Mouse (Mus musculus) myocyte (in vitro differentiated cells): Measurements from ENCODE around the gene Tjp3.

Experiments
- CEBPB ChIP-seq: IDR thresholded peaks from 2 replicates; pipeline ENCODE4 v1.6.1; 2011; ENCODE audit warnings: mild to moderate bottlenecking, moderate library complexity; ENCODE audit not compliant: poor library complexity, insufficient read depth, severe bottlenecking
- E2F4 ChIP-seq: IDR thresholded peaks from one replicate; pipeline ENCODE4 v1.6.1; 2011; ENCODE audit warnings: mild to moderate bottlenecking, control low read depth, moderate library complexity; ENCODE audit not compliant: insufficient read depth
- MAX ChIP-seq: IDR thresholded peaks from one replicate; pipeline ENCODE4 v1.6.1; 2011; ENCODE audit warnings: low read depth, mild to moderate bottlenecking, control low read depth
- MYOD1 ChIP-seq, 3 experiments: IDR thresholded peaks; one replicate each; pipeline ENCODE4 v1.6.1; 2011; ENCODE audit warnings: control low read depth in 2 of 3, low read depth in 2 of 3, mild to moderate bottlenecking in 2 of 3, moderate library complexity in 1 of 3; ENCODE audit not compliant: insufficient read length in 2 of 3, control insufficient read depth in 1 of 3
- MYOG ChIP-seq, 3 experiments: IDR thresholded peaks; one replicate each; pipeline ENCODE4 v1.6.1; 2011; ENCODE audit warnings: control low read depth in 2 of 3, low read depth in 2 of 3, mild to moderate bottlenecking in 2 of 3; ENCODE audit not compliant: insufficient read length in 2 of 3, control insufficient read depth in 1 of 3, insufficient read depth in 1 of 3
- POLR2A ChIP-seq: IDR thresholded peaks from one replicate; pipeline ENCODE4 v1.6.1; 2011; ENCODE audit warnings: low read depth, mild to moderate bottlenecking, control low read depth, moderate library complexity; ENCODE audit not compliant: insufficient read length
- POLR2AphosphoS2 ChIP-seq: IDR thresholded peaks from one replicate; pipeline ENCODE4 v1.6.1; 2011; ENCODE audit warnings: low read depth, control low read depth; ENCODE audit not compliant: insufficient read length
- REST ChIP-seq: IDR thresholded peaks from one replicate; pipeline ENCODE4 v1.6.1; 2011; ENCODE audit warnings: mild to moderate bottlenecking, control low read depth, moderate library complexity; ENCODE audit not compliant: insufficient read depth, insufficient read length
- TCF12 ChIP-seq: IDR thresholded peaks from one replicate; pipeline ENCODE4 v1.6.1; 2011; ENCODE audit warnings: mild to moderate bottlenecking, control low read depth; ENCODE audit not compliant: poor library complexity, insufficient read depth, severe bottlenecking
- TCF3 ChIP-seq: IDR thresholded peaks from one replicate; pipeline ENCODE4 v1.6.1; 2011; ENCODE audit warnings: low read depth, control low read depth; ENCODE audit not compliant: insufficient read length
- USF1 ChIP-seq: IDR thresholded peaks from one replicate; pipeline ENCODE4 v1.6.1; 2011; ENCODE audit warnings: low read depth, mild to moderate bottlenecking, control low read depth, moderate library complexity

- TF ChIP-seq POLR2A (no peak), E2F4 (no peak), USF1 (no peak), CEBPB (no peak), POLR2AphosphoS2 (no peak), MYOG (IDR thresholded peaks at IDR 0.05; ENCODE audit: control insufficient read depth in 1 of 3, insufficient read depth in 1 of 3, insufficient read length in 2 of 3, low read depth in 2 of 3) (no peak), TCF3 (no peak), MYOD1 (IDR thresholded peaks at IDR 0.05; ENCODE audit: control insufficient read depth in 1 of 3, insufficient read length in 2 of 3, low read depth in 2 of 3) (no peak), REST (no peak), MAX (no peak), TCF12 (no peak)
These were observed 46.8 kb downstream of the Tjp3 start for GRCm38 (mm10) chr10:81244595-81244994.
